11 mouse cellular contexts compared by ENCODE assay signal in genomic region chr14:31854667-31855066, GRCm38 (mm10). TPM values are rescaled to one million over a fixed set of nuclear protein-coding genes. Genes with fewer than 3 reads are reported as not detected.
DNase-seq lines count a peak whose midpoint lies in the region; ATAC-seq lines count a peak whose summit lies in the region.
"Had no signal": no experiment of that assay in that cellular context is flagged by ENCODE, and none has a peak within 500 bp of the region (broad histone marks: within the 10 kb centered on the region; RNA-seq: fewer than 3 reads in every experiment).

No protein-coding gene starts in this region.

- no peak for DNase-seq in frontal cortex, postnatal 25 days (ENCODE audit: low spot score in 2 of 2)
- DNase-seq in A20 (ENCODE audit: low read depth, low spot score) = peak; percentile 14
- peak; percentile 24 to 39 for DNase-seq in frontal cortex, postnatal 10 days (ENCODE audit: low spot score in 2 of 2)
- peak; percentile 13 for DNase-seq in left cerebral cortex, postnatal 4 days
- DNase-seq in retina, postnatal 1 day = no peak
- no peak for DNase-seq in thymus, postnatal 36 days
- no peak for DNase-seq in spleen, postnatal 36 days (ENCODE audit: low spot score in 2 of 2)
- DNase-seq: adrenal gland, adult 8-10 months; cerebellum, adult 2 months; gastrocnemius, postnatal 10 days had no signal

- peak; percentile 56 for ATAC-seq in frontal cortex, adult (ENCODE audit: low TSS enrichment)

- intact Hi-C loops in left cerebral cortex, postnatal 4 days (cut with DNase I) = no loop called here

RNA-seq across cellular contexts. Expression of gene Ankrd28, which starts 24.2 kb away (rescaled TPM):
- 10 to 100 TPM; 57.5 to 60.8 TPM for total RNA-seq in left cerebral cortex, postnatal 4 days (2021)

Comparison
In these comparisons a context has a peak if more than half of its experiments do, and no peak if none do; other contexts are left out.
1. DNase-seq: peak in A20 (single experiment), frontal cortex, postnatal 10 days (2 of 2) and left cerebral cortex, postnatal 4 days (single experiment); none in frontal cortex, postnatal 25 days (0 of 2), retina, postnatal 1 day (single experiment), thymus, postnatal 36 days (0 of 2) and spleen, postnatal 36 days (0 of 2).